Mouse (Mus musculus) heart, adult 9 months (tissue): ENCODE measurements around the gene Tub.

Source experiments
- DNase-seq, 2 experiments: peaks; one replicate each; pipeline ENCODE4 v3.0.0; 2022; ENCODE audit warnings: low spot score in 2 of 2

Tub gene

DNA sequence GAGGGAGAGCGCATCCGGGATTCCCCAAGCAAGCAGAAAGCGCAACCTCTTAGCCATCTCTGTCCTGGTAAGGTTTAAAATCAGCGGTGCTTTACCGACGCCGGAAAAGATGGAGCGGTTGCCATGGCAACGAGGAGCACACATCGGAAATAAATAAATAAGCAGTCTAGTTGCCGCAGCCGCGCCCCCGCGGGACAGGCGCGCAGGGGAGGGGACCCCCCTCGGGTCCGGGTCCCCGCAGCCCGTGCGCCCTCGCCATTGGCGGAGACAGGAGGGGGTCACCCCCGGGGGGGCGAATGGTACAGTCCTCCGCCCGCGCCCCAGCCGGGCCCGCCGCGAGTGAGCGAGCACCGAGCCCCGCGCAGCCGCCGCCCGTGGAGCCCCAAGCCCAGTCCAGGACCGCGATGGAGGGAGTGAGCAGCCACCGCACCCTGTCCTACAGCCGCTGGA, at the start of gene Tub:
Gene Tub (plus strand): TSS at position 27 of the 450 bp plus-strand sequence.
- DNase-seq = peak; percentile 12 to 22

- DNase-seq = no peak
Measured at GRCm38 (mm10) chr7:108903969-108904368, 46.2 kb upstream of the Tub start.

- no peak for DNase-seq
Measured at GRCm38 (mm10) chr7:108927043-108927442, 23.1 kb upstream of the Tub start.

DNA sequence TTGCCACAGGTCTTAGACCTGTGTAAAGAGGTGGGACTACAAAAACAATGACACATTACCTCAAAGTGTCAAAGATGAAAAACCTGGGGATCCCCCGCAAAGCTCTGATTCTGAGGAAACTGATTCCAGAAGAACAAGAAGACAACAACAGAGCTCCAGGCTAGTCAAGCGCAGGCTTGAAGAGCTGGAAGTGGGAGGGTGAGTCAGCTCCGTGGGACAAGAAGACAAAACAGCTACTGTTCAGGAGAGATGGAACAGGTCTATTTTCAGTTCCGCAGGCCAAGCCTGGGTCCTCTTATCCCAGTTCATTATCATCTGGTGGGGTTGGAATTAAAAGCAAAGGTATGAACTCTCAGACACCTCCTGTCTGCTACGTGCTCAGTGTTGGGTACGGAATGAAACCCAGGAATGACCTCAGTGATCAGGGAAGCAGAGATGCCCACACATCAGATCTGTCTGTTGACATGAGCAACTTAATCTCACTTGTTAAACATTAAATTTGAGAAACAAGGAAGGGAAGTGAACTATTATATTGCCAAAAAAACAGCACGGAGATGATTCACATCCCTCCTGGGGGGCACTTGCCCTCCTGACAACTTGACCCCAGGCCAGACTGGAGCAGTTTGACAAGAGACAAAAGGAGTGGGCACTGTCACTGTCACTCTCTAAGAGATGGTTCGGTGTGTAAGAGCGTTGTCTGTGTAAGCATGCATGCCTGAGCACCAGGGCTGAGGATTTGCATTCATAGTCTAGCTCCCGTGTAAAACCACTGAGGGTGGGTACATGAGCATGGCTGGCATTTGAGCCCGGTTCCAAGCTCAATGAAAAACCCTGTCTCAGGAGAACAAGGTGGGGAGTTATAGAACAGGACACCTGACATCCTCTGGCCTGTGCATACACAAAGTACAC, 21.6 kb upstream of the Tub start:
- no peak for DNase-seq

DNA sequence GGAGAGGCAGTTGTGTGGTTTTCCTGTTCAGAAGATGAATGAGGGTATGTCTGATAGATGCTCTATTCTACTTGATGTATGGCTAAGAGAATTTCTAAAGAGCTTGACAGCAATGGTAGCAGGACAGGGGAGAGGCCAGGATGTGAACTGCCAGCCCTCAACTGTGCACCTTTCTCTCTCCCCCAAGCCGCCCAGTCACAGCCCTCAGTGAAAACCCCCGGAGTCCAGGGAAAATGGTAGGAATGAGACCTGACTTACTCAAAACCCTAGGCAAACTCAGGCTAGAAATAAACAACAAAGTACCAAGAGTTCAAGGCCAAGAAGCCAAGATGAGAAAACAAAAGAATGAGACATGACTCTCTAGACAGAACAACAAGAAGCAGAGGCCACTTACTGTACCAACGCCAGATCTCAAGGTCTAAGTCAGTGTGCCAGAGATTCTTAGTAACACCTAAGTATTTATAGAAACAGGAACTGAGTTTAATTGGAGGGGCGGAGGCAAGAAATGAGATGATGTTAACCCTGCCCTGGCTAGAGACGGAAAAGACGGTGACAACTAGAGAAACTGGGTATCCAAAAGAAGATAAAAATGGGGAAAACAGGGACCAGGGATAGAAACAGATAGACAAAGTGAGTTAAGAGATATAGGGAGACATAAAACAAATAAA, 20.3 kb upstream of the Tub start, which contains the start of gene Nlrp10:
Gene Nlrp10 (minus strand): TSS at position 453 of the 668 bp plus-strand sequence.
- peak; percentile 15 to 36 for DNase-seq

DNA sequence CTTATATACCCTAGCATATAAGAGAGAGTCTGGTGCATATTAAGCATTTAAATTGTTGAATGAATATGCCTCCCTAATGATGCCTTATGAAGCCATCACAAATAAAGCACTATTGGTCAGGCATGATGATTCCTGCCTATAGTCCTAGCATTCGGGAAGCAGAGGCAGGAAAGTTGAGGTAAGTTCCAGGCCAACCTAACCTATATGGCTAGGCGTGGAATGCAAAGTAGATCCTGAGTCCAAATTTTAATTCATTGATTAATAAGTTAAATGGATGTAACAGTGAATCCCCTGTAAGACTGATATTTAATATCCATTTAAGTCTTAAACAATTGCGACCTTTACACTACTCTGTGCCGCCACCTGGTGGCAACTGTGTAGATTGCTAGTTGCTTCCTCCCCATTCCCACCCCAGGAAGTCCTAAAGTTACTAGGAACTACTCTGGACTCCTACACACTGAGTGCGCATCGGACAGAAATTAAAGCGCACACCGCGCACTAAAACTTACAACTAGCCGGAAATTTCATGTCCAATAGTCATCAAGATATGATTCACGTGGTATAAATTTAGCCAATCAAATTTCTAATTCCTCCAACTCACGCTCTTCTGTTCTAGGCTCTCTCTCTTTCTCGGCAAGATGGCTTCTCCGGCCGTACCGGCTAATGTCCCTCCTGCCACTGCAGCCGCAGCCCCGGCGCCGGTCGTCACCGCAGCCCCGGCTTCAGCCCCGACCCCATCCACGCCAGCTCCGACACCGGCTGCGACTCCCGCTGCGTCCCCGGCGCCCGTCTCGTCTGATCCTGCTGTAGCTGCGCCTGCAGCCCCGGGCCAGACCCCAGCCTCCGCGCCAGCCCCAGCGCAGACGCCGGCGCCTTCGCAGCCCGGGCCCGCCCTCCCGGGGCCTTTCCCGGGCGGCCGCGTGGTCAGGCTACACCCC, 16.1 kb upstream of the Tub start, which contains the start of gene Eif3f:
Gene Eif3f (plus strand): TSS at position 624 of the 938 bp plus-strand sequence.
- peak; percentile 98 to 99 for DNase-seq

- DNase-seq = no peak
Measured at GRCm38 (mm10) chr7:108934836-108935235, 15.3 kb upstream of the Tub start.

DNA sequence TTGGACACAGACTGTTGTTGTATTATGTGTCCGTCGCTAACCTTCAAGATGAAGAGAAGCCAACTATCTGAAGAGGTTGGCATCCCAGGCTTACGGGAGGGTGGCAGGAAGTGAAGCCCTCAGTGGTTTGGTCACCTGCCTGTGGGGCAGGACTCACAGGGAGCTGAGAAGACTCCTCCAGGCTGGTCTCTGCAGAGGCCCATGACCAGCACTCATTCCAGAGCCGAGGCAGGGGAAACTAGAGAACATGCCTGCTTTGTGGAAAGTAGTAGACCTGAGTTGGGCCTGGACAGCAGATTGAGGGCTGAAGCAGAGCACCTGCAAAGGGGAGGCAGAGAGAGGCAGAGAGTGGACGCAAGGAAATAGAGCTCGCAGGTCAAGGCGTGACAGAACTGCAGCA, 14.7 kb upstream of the Tub start:
- DNase-seq = no peak

GRCm38 (mm10) chr7:108936591-108936990, 13.5 kb upstream of the Tub start:
- no peak for DNase-seq

- DNase-seq = no peak
Measured at GRCm38 (mm10) chr7:108941466-108941865, 8.7 kb upstream of the Tub start.

DNA sequence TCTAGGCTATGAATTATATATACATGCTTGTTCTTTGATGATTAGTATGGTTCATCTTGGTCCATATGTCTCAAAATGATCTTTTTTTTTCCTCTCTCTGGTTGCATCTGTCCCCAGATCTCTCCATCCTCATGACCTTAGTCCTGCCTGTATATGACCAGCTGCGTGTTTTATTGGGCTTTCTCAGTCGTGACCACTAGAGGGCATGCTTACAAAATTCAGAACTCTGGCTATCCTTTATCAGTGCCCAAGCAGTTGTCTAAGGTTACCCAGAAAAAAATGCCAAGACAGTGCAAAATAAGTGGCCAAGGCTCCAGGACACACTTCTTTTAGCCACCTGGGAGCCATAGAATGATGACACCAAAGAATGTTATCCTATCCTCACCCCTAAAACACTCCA, 6.1 kb upstream of the Tub start:
- peak in 1 of 2 experiments; percentile 26 for DNase-seq

- DNase-seq = no peak
Measured at GRCm38 (mm10) chr7:108948611-108949010, 1.5 kb upstream of the Tub start.

DNA sequence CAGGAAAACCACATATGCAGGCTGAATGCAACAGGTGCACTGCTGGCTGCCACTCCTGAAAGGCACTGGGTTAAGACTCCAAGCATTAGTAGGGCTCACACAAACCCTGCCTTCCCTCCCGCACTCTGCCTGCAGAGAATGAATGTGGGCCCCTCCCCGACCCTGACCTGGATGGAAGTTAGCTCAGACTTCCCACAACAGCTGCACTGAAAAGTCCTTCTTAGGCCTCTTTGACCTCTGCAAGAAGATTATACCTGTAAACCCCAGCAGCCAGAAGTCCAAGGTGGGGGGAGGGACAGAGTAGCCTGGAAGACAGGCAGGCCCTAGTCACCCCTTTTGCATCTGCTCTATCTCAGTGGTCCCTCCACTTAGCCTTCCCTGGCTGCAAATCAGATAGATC, 837 bp upstream of the Tub start:
- no peak for DNase-seq

GRCm38 (mm10) chr7:108950762-108951331, 709 bp downstream of the Tub start:
- no peak for DNase-seq

DNA sequence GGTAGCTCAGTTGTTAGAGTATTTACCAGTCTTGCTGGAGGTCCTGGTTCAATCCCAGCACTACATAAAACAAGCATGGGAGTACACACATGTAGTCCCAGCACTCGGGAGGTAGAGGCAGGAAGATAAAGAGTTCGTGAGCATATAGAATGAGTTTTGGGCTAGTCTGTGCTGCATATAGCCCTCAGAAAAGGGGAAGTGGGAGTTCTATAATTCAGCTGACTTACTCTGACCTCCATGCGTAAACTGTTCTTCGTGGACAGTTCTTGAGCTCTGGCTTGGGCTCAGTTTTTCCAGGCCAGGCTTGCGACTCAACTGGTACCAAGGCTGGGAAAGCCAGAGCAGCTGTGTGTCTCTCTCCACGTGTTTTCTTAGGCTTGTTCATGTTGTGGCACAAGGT, 2.7 kb downstream of the Tub start:
- DNase-seq = no peak

- DNase-seq = no peak
Measured at GRCm38 (mm10) chr7:108954185-108954584, 4.0 kb downstream of the Tub start.

- no peak for DNase-seq
Measured at GRCm38 (mm10) chr7:108957734-108958133, 7.6 kb downstream of the Tub start.

DNA sequence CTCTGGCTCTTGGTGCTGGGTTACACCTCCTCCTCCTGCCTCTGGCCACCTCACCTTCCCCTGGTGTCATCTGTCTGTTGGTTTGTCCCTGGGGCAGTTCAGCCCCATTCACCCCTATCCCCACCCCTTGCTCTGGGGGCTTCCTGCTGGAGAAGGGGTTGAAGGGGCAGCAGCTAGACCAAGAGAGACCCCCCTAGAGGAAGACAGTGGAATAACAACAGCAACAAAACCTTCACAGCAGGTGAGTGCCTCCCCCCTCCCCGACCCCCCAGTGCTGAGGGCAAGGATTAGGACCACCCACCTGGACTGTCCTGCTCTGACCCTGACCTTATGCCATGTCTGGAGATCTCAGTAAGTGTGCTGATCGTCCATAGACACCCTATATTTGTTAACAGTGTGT, 15.8 kb downstream of the Tub start:
- DNase-seq = no peak

GRCm38 (mm10) chr7:108966742-108967362, 16.7 kb downstream of the Tub start:
- DNase-seq = peak; percentile 25 to 42

GRCm38 (mm10) chr7:108968201-108968600, 18.1 kb downstream of the Tub start:
- no peak for DNase-seq

GRCm38 (mm10) chr7:108972273-108972672, 22.1 kb downstream of the Tub start:
- no peak for DNase-seq
